Mouse (Mus musculus) midbrain, embryonic 14.5 days (tissue): ENCODE data around the gene Myo10. TPM values are rescaled to one million over a fixed set of nuclear protein-coding genes. Genes with fewer than 3 reads are reported as not detected.

Source experiments
- ATAC-seq: fragments of 200-750 bp; cut with Nextera tagmentation; 2 replicates; pipeline ENCODE4 v1.8.0; 2017; ENCODE audit warnings: moderate number of reproducible peaks, moderate library complexity; ENCODE audit not compliant: low FRiP score, low TSS enrichment
- DNase-seq: peaks from one replicate; pipeline ENCODE4 v3.0.0-alpha.2; 2015
- H3K27ac ChIP-seq: fragments of 300-500 bp; sonication (generic); replicated peaks from 2 replicates; pipeline ENCODE4 v1.5.1; 2014; ENCODE audit warnings: mild to moderate bottlenecking, low read depth, low read length, moderate library complexity
- H3K27me3 ChIP-seq: fragments of 300-500 bp; sonication (generic); 2 replicates; pipeline ENCODE4 v1.6.1; 2014; ENCODE audit warnings: low read length, control low read depth, mixed read lengths; ENCODE audit not compliant: control insufficient read depth, insufficient read depth
- H3K36me3 ChIP-seq: fragments of 300-500 bp; sonication (generic); 2 replicates; pipeline ENCODE4 v1.6.1; 2014; ENCODE audit warnings: low read length, control low read depth; ENCODE audit not compliant: control insufficient read depth, insufficient read depth
- H3K4me1 ChIP-seq: fragments of 300-500 bp; sonication (generic); 2 replicates; pipeline ENCODE4 v1.6.1; 2014; ENCODE audit warnings: mild to moderate bottlenecking, antibody characterized with exemption, low read length, control low read depth; ENCODE audit not compliant: control insufficient read depth, insufficient read depth
- H3K4me2 ChIP-seq: fragments of 300-500 bp; sonication (generic); 2 replicates; pipeline ENCODE4 v1.6.1; 2014; ENCODE audit warnings: mild to moderate bottlenecking, low read length, moderate library complexity
- H3K4me3 ChIP-seq: fragments of 300-500 bp; sonication (generic); replicated peaks from 2 replicates; pipeline ENCODE4 v1.5.1; 2014; ENCODE audit warnings: low read depth, low read length
- H3K9ac ChIP-seq: fragments of 300-500 bp; sonication (generic); replicated peaks from 2 replicates; pipeline ENCODE4 v1.6.1; 2014; ENCODE audit warnings: mild to moderate bottlenecking, low read length, moderate library complexity
- H3K9me3 ChIP-seq: fragments of 300-500 bp; sonication (generic); 2 replicates; pipeline ENCODE4 v1.6.1; 2016; ENCODE audit warnings: low read length, control low read depth, mixed read lengths; ENCODE audit not compliant: control insufficient read depth
- WGBS: fragments of 180-500 bp; shearing (Covaris S2); extraction: QIAGEN DNeasy Blood & Tissue Kit; methylation state at CpG from one replicate; pipeline ENCODE4 v1.1.7; 2014; 5-methylcytosine and 5-hydroxymethylcytosine counted together
- polyA plus RNA-seq: library from polyadenylated mRNA; unstranded; fragments of >200 nt; fragmentation: Nextera tagmentation; extraction: Ambion mirVana; gene quantifications from 2 replicates; pipeline ENCODE4 v1.2.1, GENCODE M21; 2014

Myo10 gene
- polyA plus RNA-seq, 1 experiment from 2014 or later = 33.6 TPM

GRCm38 (mm10) chr15:25622867-25623471, 644 bp downstream of the Myo10 start:
- WGBS = under 1% methylated on average over 54 of the region's 61 CpGs
- peaks cover 7% of the 10 kb centered on the region for H3K4me1 ChIP-seq
- peak overlapping the region; percentile 70 for H3K9ac ChIP-seq
- H3K27me3 ChIP-seq = peaks cover 7% of the 10 kb centered on the region; the same call in 1 of the 2 replicates
- peak overlapping the region; percentile 70 for H3K4me3 ChIP-seq
- ATAC-seq = no peak; the same call in none of the 2 replicates
- peak; percentile 61 for DNase-seq
- no peaks in the 10 kb centered on the region for H3K9me3 ChIP-seq
- peak overlapping the region; percentile 98 for H3K4me2 ChIP-seq
- H3K27ac ChIP-seq = peak overlapping the region; percentile 45; the same call in 1 of the 2 replicates
- no peaks in the 10 kb centered on the region for H3K36me3 ChIP-seq

GRCm38 (mm10) chr15:25623556-25624180, 1.3 kb downstream of the Myo10 start:
- Histone ChIP-seq H3K9ac (peak overlapping the region; percentile 70; the same call in 1 of the 2 replicates), H3K4me3 (peak overlapping the region; percentile 70), H3K27ac (no peak overlapping the region), H3K4me2 (peak overlapping the region; percentile 98), H3K4me1 (peaks cover 7% of the 10 kb centered on the region), H3K27me3 (peaks cover 7% of the 10 kb centered on the region; the same call in 1 of the 2 replicates), H3K36me3 (no peaks in the 10 kb centered on the region), H3K9me3 (no peaks in the 10 kb centered on the region)
- 9% methylated on average over 9 of the region's 9 CpGs for WGBS
- no peak for DNase-seq
- ATAC-seq = no peak

GRCm38 (mm10) chr15:25624263-25624662, 1.9 kb downstream of the Myo10 start:
- Histone ChIP-seq H3K9ac (no peak overlapping the region), H3K27me3 (peaks cover 7% of the 10 kb centered on the region; the same call in 1 of the 2 replicates), H3K4me1 (peaks cover 7% of the 10 kb centered on the region), H3K9me3 (no peaks in the 10 kb centered on the region), H3K36me3 (no peaks in the 10 kb centered on the region), H3K4me2 (peak overlapping the region; percentile 98), H3K27ac (no peak overlapping the region), H3K4me3 (no peak overlapping the region)
- 59% methylated on average over 3 of the region's 3 CpGs for WGBS
- peak; percentile 23 for DNase-seq
- no peak for ATAC-seq

- H3K36me3 ChIP-seq = no peaks in the 10 kb centered on the region
- no peak overlapping the region; the same call in 1 of the 2 replicates for H3K4me2 ChIP-seq
- ATAC-seq (no peak), DNase-seq (no peak)
- H3K27me3 ChIP-seq = peaks cover 7% of the 10 kb centered on the region; the same call in 1 of the 2 replicates
- H3K9me3 ChIP-seq = no peaks in the 10 kb centered on the region
- peaks cover 7% of the 10 kb centered on the region for H3K4me1 ChIP-seq
- 71% methylated on average over 4 of the region's 4 CpGs for WGBS
- no peak overlapping the region for H3K27ac ChIP-seq
- no peak overlapping the region for H3K9ac ChIP-seq
- no peak overlapping the region for H3K4me3 ChIP-seq
Observed at GRCm38 (mm10) chr15:25625471-25625870, 3.1 kb downstream of the Myo10 start.

GRCm38 (mm10) chr15:25627012-25627411, 4.7 kb downstream of the Myo10 start:
- H3K4me3 ChIP-seq = no peak overlapping the region
- H3K4me1 ChIP-seq = peaks cover 7% of the 10 kb centered on the region
- ATAC-seq = no peak
- H3K27ac ChIP-seq = no peak overlapping the region
- no peak overlapping the region for H3K9ac ChIP-seq
- no peaks in the 10 kb centered on the region for H3K9me3 ChIP-seq
- no peaks in the 10 kb centered on the region for H3K36me3 ChIP-seq
- no peak overlapping the region for H3K4me2 ChIP-seq
- no peak for DNase-seq
- peaks cover 7% of the 10 kb centered on the region; the same call in 1 of the 2 replicates for H3K27me3 ChIP-seq
- 88% methylated on average over 7 of the region's 7 CpGs for WGBS

- ATAC-seq = no peak
- Histone ChIP-seq H3K4me1 (peaks cover 7% of the 10 kb centered on the region), H3K4me2 (no peak overlapping the region), H3K36me3 (no peaks in the 10 kb centered on the region), H3K4me3 (no peak overlapping the region), H3K27ac (no peak overlapping the region), H3K27me3 (peaks cover 7% of the 10 kb centered on the region; the same call in 1 of the 2 replicates), H3K9ac (no peak overlapping the region), H3K9me3 (no peaks in the 10 kb centered on the region)
- DNase-seq = no peak
- WGBS = 95% methylated on average over 2 of the region's 2 CpGs
Observed at GRCm38 (mm10) chr15:25628251-25628650, 5.9 kb downstream of the Myo10 start.

- 63% methylated on average over 9 of the region's 9 CpGs for WGBS
- no peak for ATAC-seq
Observed at GRCm38 (mm10) chr15:25630716-25631115, 8.4 kb downstream of the Myo10 start.

GRCm38 (mm10) chr15:25631332-25631731, 9.0 kb downstream of the Myo10 start:
- ATAC-seq = no peak
- WGBS = 93% methylated on average over 6 of the region's 6 CpGs
- H3K36me3 ChIP-seq = no peaks in the 10 kb centered on the region
- no peaks in the 10 kb centered on the region for H3K27me3 ChIP-seq
- no peak for DNase-seq
- no peaks in the 10 kb centered on the region for H3K9me3 ChIP-seq
- no peaks in the 10 kb centered on the region for H3K4me1 ChIP-seq
- H3K9ac ChIP-seq = no peak overlapping the region
- no peak overlapping the region for H3K4me3 ChIP-seq
- H3K4me2 ChIP-seq = no peak overlapping the region
- no peak overlapping the region for H3K27ac ChIP-seq

More at GRCm38 (mm10) chr15:25630716-25631115, 8.4 kb downstream of the Myo10 start:
- H3K36me3 ChIP-seq = no peaks in the 10 kb centered on the region
- H3K4me1 ChIP-seq = no peaks in the 10 kb centered on the region
- H3K9ac ChIP-seq = no peak overlapping the region
- no peaks in the 10 kb centered on the region for H3K9me3 ChIP-seq
- DNase-seq = peak; percentile 47
- no peak overlapping the region for H3K27ac ChIP-seq
- H3K4me3 ChIP-seq = no peak overlapping the region
- no peaks in the 10 kb centered on the region for H3K27me3 ChIP-seq
- H3K4me2 ChIP-seq = no peak overlapping the region
